Mouse (Mus musculus): ENCODE results near the gene Spns2. TPM values are rescaled to one million over a fixed set of nuclear protein-coding genes. Genes with fewer than 3 reads are reported as not detected.

The Spns2 gene
- total and polyA plus RNA-seq, 3 experiments = 0.07 to 0.17 (median 0.14) TPM

DNA sequence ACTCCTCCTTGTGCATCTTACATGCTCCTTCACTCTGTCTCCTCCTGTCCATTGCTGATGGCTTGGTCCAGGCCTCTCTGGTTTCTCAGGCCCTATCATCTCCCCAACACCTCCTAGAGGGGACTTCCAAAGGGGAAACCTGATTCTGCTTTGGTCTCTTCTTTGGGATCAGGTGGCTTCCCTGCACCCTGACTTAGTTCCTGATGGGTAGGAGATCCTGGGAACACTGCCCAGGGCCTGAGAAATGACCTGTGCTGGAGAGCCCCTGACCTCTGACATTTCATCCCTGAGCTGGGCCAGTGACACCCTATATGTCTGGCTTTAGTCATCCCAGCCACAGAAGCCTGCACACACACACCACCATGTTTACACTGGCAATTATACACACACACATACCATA, 17.9 kb upstream of the Spns2 start:
- H3K79me2 ChIP-seq (replicated peaks; ENCODE audit: control insufficient read depth, extremely low read depth, insufficient read depth, poor library complexity, severe bottlenecking) = no peaks in the 10 kb centered on the region
- no peak overlapping the region for H3K4me3 ChIP-seq (replicated peaks in 1 of 3; ENCODE audit: low read depth in 2 of 3, low read length in 2 of 3, poor library complexity in 1 of 3)
- TF ChIP-seq KAT2A (IDR thresholded peaks at IDR 0.05; ENCODE audit: insufficient replicate concordance, low read length) = no peak
- TF ChIP-seq EP300 (IDR thresholded peaks at IDR 0.05; ENCODE audit: low read length) = no peak
- TF ChIP-seq MXI1 (IDR thresholded peaks at IDR 0.05; ENCODE audit: low read depth, low read length) = no peak
- no peak for TF ChIP-seq RCOR1 (conservative IDR thresholded peaks at IDR 0.05; ENCODE audit: low read depth, low read length)
- no peak for TF ChIP-seq E2F4 (IDR thresholded peaks at IDR 0.05; ENCODE audit: insufficient replicate concordance, low read depth, low read length)
- TF ChIP-seq ELF1 (IDR thresholded peaks at IDR 0.05; ENCODE audit: low read depth, low read length) = no peak
- no peak for TF ChIP-seq POLR2A (IDR thresholded peaks at IDR 0.05; ENCODE audit: low read depth, low read length)
- no peak for TF ChIP-seq HCFC1 (IDR thresholded peaks at IDR 0.05; ENCODE audit: low read depth, low read length)
- no peak for TF ChIP-seq NRF1 (IDR thresholded peaks at IDR 0.05; ENCODE audit: low read depth, low read length)
- no peak for TF ChIP-seq USF1 (IDR thresholded peaks at IDR 0.05; ENCODE audit: low read depth, low read length)
- TF ChIP-seq IRF4 (IDR thresholded peaks at IDR 0.05; ENCODE audit: low read depth, low read length) = no peak
- TF ChIP-seq TCF12 (IDR thresholded peaks at IDR 0.05; ENCODE audit: low read depth, low read length) = no peak
- TF ChIP-seq CHD1 (IDR thresholded peaks at IDR 0.05; ENCODE audit: low read depth, low read length) = no peak
- no peaks in the 10 kb centered on the region for H3K36me3 ChIP-seq (replicated peaks in 1 of 2; ENCODE audit: control insufficient read depth in 1 of 2, insufficient read depth in 1 of 2, low read length in 1 of 2)
- dilution Hi-C loops (cut with MboI; ENCODE audit: extremely low pct_ligation_motif_present, extremely low pct_unique_long_range_greater_than_20kb, low sequenced_read_pairs) (no loop called here), in situ Hi-C loops (cut with MboI; ENCODE audit: low pct_ligation_motif_present, low pct_unique_long_range_greater_than_20kb, low sequenced_read_pairs) (no loop called here)
- no peaks in the 10 kb centered on the region for H3K9me3 ChIP-seq (replicated peaks; ENCODE audit: low read length)
- no peak overlapping the region for H3K27ac ChIP-seq (ENCODE audit: insufficient read depth, low read depth)
- H3K27me3 ChIP-seq (replicated peaks) = peaks cover 13% of the 10 kb centered on the region
- no peak overlapping the region for H3K4me2 ChIP-seq (ENCODE audit: insufficient read depth, low read depth, poor library complexity, severe bottlenecking)
- H3K9ac ChIP-seq (ENCODE audit: insufficient read depth, low read depth) = no peak overlapping the region
- H3K4me1 ChIP-seq (ENCODE audit: control insufficient read depth in 1 of 2, insufficient read depth in 2 of 2) = peaks cover 0 to 11% of the 10 kb centered on the region in 2 experiments; a peak in 1 of 4 replicates
- DNase-seq (ENCODE audit: extremely low read depth) = no peak

DNA sequence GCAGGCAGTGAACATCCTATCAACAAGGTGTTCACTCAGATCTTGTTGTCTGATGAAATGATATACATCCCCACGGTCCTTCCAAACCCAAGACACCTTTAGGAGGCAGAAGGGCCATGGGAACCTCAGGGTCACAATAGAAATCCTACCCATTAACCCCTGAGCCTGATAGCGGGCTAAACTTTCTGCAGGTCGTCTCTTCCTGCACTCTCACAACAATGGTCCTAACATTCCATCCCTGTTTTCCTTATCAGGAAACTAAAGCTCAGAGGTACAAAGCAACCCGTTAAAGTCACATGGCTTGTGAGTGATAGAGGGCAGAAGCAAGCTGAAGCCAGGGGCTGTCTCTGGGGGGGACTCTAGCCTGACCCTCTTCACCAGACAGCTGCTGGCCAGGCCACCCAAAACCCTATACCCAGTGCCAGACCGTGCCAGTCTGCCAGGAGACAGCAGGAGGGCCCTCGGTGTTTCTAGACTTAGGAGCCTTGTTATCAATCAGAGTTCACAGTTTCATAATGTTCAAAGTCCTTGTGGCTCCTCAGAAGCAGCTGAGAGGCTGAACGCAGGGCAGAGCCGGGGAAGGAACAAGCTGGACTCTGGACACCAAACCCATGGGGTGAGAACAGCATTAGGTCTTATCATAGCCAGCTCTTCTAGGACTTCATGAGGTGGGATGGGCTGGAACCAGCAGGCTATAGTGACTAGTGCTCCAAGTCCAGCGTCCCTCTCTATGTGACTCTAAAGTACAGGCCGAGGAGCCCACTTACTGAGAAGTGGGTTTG, 14.5 kb upstream of the Spns2 start:
- Histone ChIP-seq H3K36me3 (replicated peaks in 1 of 2; ENCODE audit: control insufficient read depth in 1 of 2, insufficient read depth in 1 of 2, low read length in 1 of 2) (no peaks in the 10 kb centered on the region), H3K27ac (ENCODE audit: insufficient read depth, low read depth) (no peak overlapping the region), H3K9ac (ENCODE audit: insufficient read depth, low read depth) (no peak overlapping the region), H3K4me2 (ENCODE audit: insufficient read depth, low read depth, poor library complexity, severe bottlenecking) (no peak overlapping the region), H3K79me2 (replicated peaks; ENCODE audit: control insufficient read depth, extremely low read depth, insufficient read depth, poor library complexity, severe bottlenecking) (no peaks in the 10 kb centered on the region), H3K4me1 (ENCODE audit: control insufficient read depth in 1 of 2, insufficient read depth in 2 of 2) (peaks cover 0 to 34% of the 10 kb centered on the region in 2 experiments; a peak in 2 of 4 replicates), H3K27me3 (replicated peaks) (peaks cover 11% of the 10 kb centered on the region), H3K9me3 (replicated peaks; ENCODE audit: low read length) (no peaks in the 10 kb centered on the region), H3K4me3 (replicated peaks in 1 of 3; ENCODE audit: low read depth in 2 of 3, low read length in 2 of 3, poor library complexity in 1 of 3) (no peak overlapping the region)
- no peak for DNase-seq (ENCODE audit: extremely low read depth)
- dilution Hi-C loops (cut with MboI; ENCODE audit: extremely low pct_ligation_motif_present, extremely low pct_unique_long_range_greater_than_20kb, low sequenced_read_pairs) (no loop called here), in situ Hi-C loops (cut with MboI; ENCODE audit: low pct_ligation_motif_present, low pct_unique_long_range_greater_than_20kb, low sequenced_read_pairs) (no loop called here)
- TF ChIP-seq RAD21 (IDR thresholded peaks at IDR 0.05; ENCODE audit: low read depth, low read length) = no peak
- no peak for TF ChIP-seq JUND (conservative IDR thresholded peaks at IDR 0.05; ENCODE audit: low read depth, low read length)
- TF ChIP-seq CTCF (conservative IDR thresholded peaks at IDR 0.05 in 1 of 2, IDR thresholded peaks at IDR 0.05 in 1 of 2; ENCODE audit: low read depth in 2 of 2, low read length in 2 of 2) = no peak
- TF ChIP-seq CHD2 (IDR thresholded peaks at IDR 0.05; ENCODE audit: low read length) = no peak
- TF ChIP-seq ELF1 (IDR thresholded peaks at IDR 0.05; ENCODE audit: low read depth, low read length) = no peak
- TF ChIP-seq NELFE (IDR thresholded peaks at IDR 0.05; ENCODE audit: low read depth, low read length) = no peak
- TF ChIP-seq MYC (IDR thresholded peaks at IDR 0.05; ENCODE audit: low read depth, low read length) = no peak
- TF ChIP-seq JUN (IDR thresholded peaks at IDR 0.05; ENCODE audit: insufficient read depth, low read depth, low read length) = no peak

Data from CH12.LX (cell line).